Mouse (Mus musculus): ENCODE measurements at regions not wholly inside any gene's neighbourhood (a gene's known extent, or its start where the extent isn't known, plus 50 kb on each side); places are given as distances from the start of the nearest gene placed in this dataset.

- Histone ChIP-seq H3K4me1 (ENCODE audit: control insufficient read depth, insufficient read depth) (no peaks in the 10 kb centered on the region), H3K4me2 (ENCODE audit: low read depth, low read length) (no peak overlapping the region), H3K36me3 (replicated peaks; ENCODE audit: control insufficient read depth, insufficient read depth, low read length) (no peaks in the 10 kb centered on the region), H3K4me3 (ENCODE audit: low read depth, low read length) (no peak overlapping the region), H3K27me3 (ENCODE audit: control insufficient read depth, insufficient read depth, low read length) (no peaks in the 10 kb centered on the region), H3K9me3 (replicated peaks; ENCODE audit: control insufficient read depth, low read length) (no peaks in the 10 kb centered on the region), H3K27ac (ENCODE audit: low read depth) (no peak overlapping the region), H3K9ac (replicated peaks; ENCODE audit: low read depth, low read length) (no peak overlapping the region)
- 89% methylated on average over 14 of the region's 14 CpGs for WGBS
- TF ChIP-seq EP300 (IDR thresholded peaks at IDR 0.05; ENCODE audit: low read depth) (no peak), CTCF (IDR thresholded peaks at IDR 0.05; ENCODE audit: low read depth) (no peak)
- DNase-seq (ENCODE audit: low spot score) (no peak), ATAC-seq (ENCODE audit: insufficient read depth, low read depth) (no peak)
Measured at GRCm38 (mm10) chr3:119653007-119653565, 131.2 kb downstream of the Ptbp2 start.

GRCm38 (mm10) chr3:119638633-119639032 is 145.6 kb downstream of the Ptbp2 start:
- H3K4me2 ChIP-seq (ENCODE audit: low read depth, low read length) = no peak overlapping the region
- H3K9ac ChIP-seq (replicated peaks; ENCODE audit: low read depth, low read length) = no peak overlapping the region
- WGBS = 52% methylated on average over 3 of the region's 3 CpGs
- H3K4me3 ChIP-seq (ENCODE audit: low read depth, low read length) = no peak overlapping the region
- H3K9me3 ChIP-seq (replicated peaks; ENCODE audit: control insufficient read depth, low read length) = no peaks in the 10 kb centered on the region
- TF ChIP-seq CTCF (IDR thresholded peaks at IDR 0.05; ENCODE audit: low read depth) (peak; percentile 37), EP300 (IDR thresholded peaks at IDR 0.05; ENCODE audit: low read depth) (no peak)
- no peaks in the 10 kb centered on the region for H3K36me3 ChIP-seq (replicated peaks; ENCODE audit: control insufficient read depth, insufficient read depth, low read length)
- no peak overlapping the region for H3K27ac ChIP-seq (ENCODE audit: low read depth)
- DNase-seq (ENCODE audit: low spot score) (no peak), ATAC-seq (ENCODE audit: insufficient read depth, low read depth) (no peak)
- H3K4me1 ChIP-seq (ENCODE audit: control insufficient read depth, insufficient read depth) = no peaks in the 10 kb centered on the region
- H3K27me3 ChIP-seq (ENCODE audit: control insufficient read depth, insufficient read depth, low read length) = no peaks in the 10 kb centered on the region

DNA sequence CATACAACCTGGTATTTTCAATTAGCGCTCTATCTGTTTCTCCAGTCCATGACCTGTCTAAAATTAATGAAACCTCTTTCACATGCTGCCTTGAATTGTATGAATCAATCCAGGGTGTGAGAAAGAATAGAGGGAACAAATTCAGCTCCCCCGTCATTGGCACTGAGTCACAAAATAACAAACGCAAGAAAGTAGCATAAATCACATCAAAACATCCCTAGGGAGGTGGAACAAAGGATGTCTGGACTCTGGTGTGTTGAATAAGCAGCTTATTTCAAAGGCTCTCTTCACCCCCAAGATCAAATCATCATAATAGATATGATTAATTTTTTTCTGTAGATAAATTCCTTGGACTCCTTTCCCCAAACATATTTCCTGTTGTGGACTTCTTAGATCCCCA is 148.6 kb downstream of the Ptbp2 start:
- ATAC-seq (ENCODE audit: insufficient read depth, low read depth) = no peak
- WGBS = 68% methylated on average over 3 of the region's 3 CpGs
- Histone ChIP-seq H3K4me3 (ENCODE audit: low read depth, low read length) (no peak overlapping the region), H3K9ac (replicated peaks; ENCODE audit: low read depth, low read length) (no peak overlapping the region), H3K4me1 (ENCODE audit: control insufficient read depth, insufficient read depth) (no peaks in the 10 kb centered on the region), H3K9me3 (replicated peaks; ENCODE audit: control insufficient read depth, low read length) (no peaks in the 10 kb centered on the region), H3K27me3 (ENCODE audit: control insufficient read depth, insufficient read depth, low read length) (no peaks in the 10 kb centered on the region), H3K27ac (ENCODE audit: low read depth) (no peak overlapping the region), H3K36me3 (replicated peaks; ENCODE audit: control insufficient read depth, insufficient read depth, low read length) (no peaks in the 10 kb centered on the region), H3K4me2 (ENCODE audit: low read depth, low read length) (no peak overlapping the region)
- TF ChIP-seq CTCF (IDR thresholded peaks at IDR 0.05; ENCODE audit: low read depth) = no peak
- no peak for TF ChIP-seq EP300 (IDR thresholded peaks at IDR 0.05; ENCODE audit: low read depth)
- no peak for DNase-seq (ENCODE audit: low spot score)

DNA sequence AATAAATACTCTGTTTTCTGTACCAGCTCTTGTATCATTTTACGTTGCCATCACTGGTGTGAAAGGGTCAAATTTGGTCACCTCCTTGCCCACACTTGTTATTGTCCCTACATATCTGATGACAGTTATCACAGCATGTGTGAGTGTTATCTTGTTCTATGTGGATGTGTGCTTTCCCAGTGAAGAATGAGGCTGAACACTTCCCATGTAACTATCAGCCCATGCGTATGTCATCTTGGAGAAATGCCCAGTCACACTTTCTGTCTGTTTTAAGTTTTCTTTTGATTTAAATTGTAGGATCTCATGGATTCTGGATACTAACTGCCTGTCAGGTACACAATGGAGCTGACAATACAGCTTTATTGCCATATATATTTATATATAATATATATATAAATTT is 150.8 kb downstream of the Ptbp2 start:
- H3K4me3 ChIP-seq (ENCODE audit: low read depth, low read length) = no peak overlapping the region
- no peaks in the 10 kb centered on the region for H3K27me3 ChIP-seq (ENCODE audit: control insufficient read depth, insufficient read depth, low read length)
- no peaks in the 10 kb centered on the region for H3K9me3 ChIP-seq (replicated peaks; ENCODE audit: control insufficient read depth, low read length)
- ATAC-seq (ENCODE audit: insufficient read depth, low read depth) (no peak), DNase-seq (ENCODE audit: low spot score) (no peak)
- H3K4me1 ChIP-seq (ENCODE audit: control insufficient read depth, insufficient read depth) = no peaks in the 10 kb centered on the region
- no peak for TF ChIP-seq CTCF (IDR thresholded peaks at IDR 0.05; ENCODE audit: low read depth)
- TF ChIP-seq EP300 (IDR thresholded peaks at IDR 0.05; ENCODE audit: low read depth) = no peak
- 60% methylated on average over 2 of the region's 2 CpGs for WGBS
- H3K4me2 ChIP-seq (ENCODE audit: low read depth, low read length) = no peak overlapping the region
- H3K9ac ChIP-seq (replicated peaks; ENCODE audit: low read depth, low read length) = no peak overlapping the region
- no peaks in the 10 kb centered on the region for H3K36me3 ChIP-seq (replicated peaks; ENCODE audit: control insufficient read depth, insufficient read depth, low read length)
- H3K27ac ChIP-seq (ENCODE audit: low read depth) = no peak overlapping the region

DNA sequence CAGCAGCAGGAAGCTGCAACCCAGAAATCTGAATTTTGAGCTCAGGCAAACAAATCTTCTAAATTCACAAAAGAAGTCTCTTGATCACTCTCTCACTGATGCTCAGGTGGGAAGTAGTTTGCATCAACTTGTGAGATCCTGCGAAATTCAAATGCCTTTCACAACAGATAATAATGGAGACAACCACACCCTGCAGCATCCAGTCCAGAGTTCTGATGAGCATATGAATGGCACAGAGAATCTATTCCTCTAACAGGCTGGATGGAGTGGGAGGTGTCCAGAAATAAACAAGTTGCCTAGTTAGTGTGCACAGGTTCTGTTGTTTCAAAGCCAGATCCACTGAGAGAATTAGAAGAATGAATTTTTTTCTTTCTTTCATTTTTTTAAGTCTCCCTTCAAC is 178.2 kb downstream of the Ptbp2 start:
- no peaks in the 10 kb centered on the region for H3K36me3 ChIP-seq (replicated peaks; ENCODE audit: control insufficient read depth, insufficient read depth, low read length)
- TF ChIP-seq CTCF (IDR thresholded peaks at IDR 0.05; ENCODE audit: low read depth) (no peak), EP300 (IDR thresholded peaks at IDR 0.05; ENCODE audit: low read depth) (no peak)
- no peaks in the 10 kb centered on the region for H3K4me1 ChIP-seq (ENCODE audit: control insufficient read depth, insufficient read depth)
- no peak overlapping the region for H3K9ac ChIP-seq (replicated peaks; ENCODE audit: low read depth, low read length)
- 65% methylated on average over 1 of the region's 1 CpGs for WGBS
- ATAC-seq (ENCODE audit: insufficient read depth, low read depth) = no peak
- no peak overlapping the region for H3K4me3 ChIP-seq (ENCODE audit: low read depth, low read length)
- H3K27me3 ChIP-seq (ENCODE audit: control insufficient read depth, insufficient read depth, low read length) = no peaks in the 10 kb centered on the region
- no peak for DNase-seq (ENCODE audit: low spot score)
- no peaks in the 10 kb centered on the region for H3K9me3 ChIP-seq (replicated peaks; ENCODE audit: control insufficient read depth, low read length)
- no peak overlapping the region for H3K27ac ChIP-seq (ENCODE audit: low read depth)
- H3K4me2 ChIP-seq (ENCODE audit: low read depth, low read length) = no peak overlapping the region

DNA sequence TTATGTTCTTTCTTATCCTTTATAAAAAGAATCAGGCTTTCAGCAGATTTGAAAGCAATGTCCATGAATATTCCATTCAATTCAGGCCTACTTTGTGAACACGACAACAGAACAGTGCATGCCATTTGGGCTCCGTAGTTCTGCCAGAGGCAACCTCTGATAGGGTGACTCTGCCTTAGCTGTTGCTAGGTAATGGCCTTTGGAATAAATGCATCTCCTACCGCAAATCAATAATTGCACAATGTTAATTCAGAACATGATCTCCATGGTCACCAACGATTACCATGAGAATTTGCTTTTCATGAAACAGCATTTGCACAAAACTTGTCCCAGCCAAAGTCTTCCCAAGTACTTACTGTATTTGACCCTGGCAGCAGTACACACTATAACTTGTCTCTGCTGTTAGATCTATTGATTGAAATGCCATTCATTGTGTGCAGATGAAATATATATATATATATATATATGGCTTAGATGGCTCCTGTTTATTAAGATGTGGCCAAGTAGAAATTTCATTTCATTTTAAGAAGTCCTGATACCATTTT is 195.3 kb downstream of the Ptbp2 start:
- ATAC-seq (ENCODE audit: insufficient read depth, low read depth) (no peak), DNase-seq (ENCODE audit: low spot score) (no peak)
- Histone ChIP-seq H3K9me3 (replicated peaks; ENCODE audit: control insufficient read depth, low read length) (no peaks in the 10 kb centered on the region), H3K27ac (ENCODE audit: low read depth) (no peak overlapping the region), H3K9ac (replicated peaks; ENCODE audit: low read depth, low read length) (no peak overlapping the region), H3K4me3 (ENCODE audit: low read depth, low read length) (no peak overlapping the region), H3K4me1 (ENCODE audit: control insufficient read depth, insufficient read depth) (no peaks in the 10 kb centered on the region), H3K36me3 (replicated peaks; ENCODE audit: control insufficient read depth, insufficient read depth, low read length) (no peaks in the 10 kb centered on the region), H3K4me2 (ENCODE audit: low read depth, low read length) (no peak overlapping the region), H3K27me3 (ENCODE audit: control insufficient read depth, insufficient read depth, low read length) (no peaks in the 10 kb centered on the region)
- TF ChIP-seq EP300 (IDR thresholded peaks at IDR 0.05; ENCODE audit: low read depth) = no peak
- WGBS = 88% methylated on average over 4 of the region's 4 CpGs

Data from heart, postnatal 0 days (tissue).